Mouse (Mus musculus) small intestine, adult 2 months (tissue): Measurements from ENCODE around the gene Ccnf. TPM values are rescaled to one million over a fixed set of nuclear protein-coding genes. Genes with fewer than 3 reads are reported as not detected.

Experiments used
- H3K27ac ChIP-seq: fragments of 200-500 bp; 2 replicates; pipeline ENCODE4 v1.5.1; 2012; ENCODE audit warnings: low read depth, low read length, control low read depth, inconsistent platforms; ENCODE audit not compliant: insufficient read depth
- H3K27me3 ChIP-seq: fragments of 200-500 bp; 2 replicates; pipeline ENCODE4 v1.6.1; 2012; ENCODE audit warnings: mild to moderate bottlenecking, moderate library complexity, low read length, inconsistent platforms; ENCODE audit not compliant: control insufficient read depth, insufficient read depth
- H3K36me3 ChIP-seq: fragments of 200-500 bp; 2 replicates; pipeline ENCODE4 v1.6.1; 2012; ENCODE audit warnings: mild to moderate bottlenecking, low read length, control low read depth, inconsistent platforms; ENCODE audit not compliant: control insufficient read depth, insufficient read depth
- H3K4me1 ChIP-seq: fragments of 200-500 bp; 2 replicates; pipeline ENCODE4 v1.6.1; 2012; ENCODE audit warnings: low read length, inconsistent platforms, mixed read lengths; ENCODE audit not compliant: control insufficient read depth, insufficient read depth, insufficient read length
- H3K4me3 ChIP-seq: fragments of 200-500 bp; 2 replicates; pipeline ENCODE4 v1.5.1; 2012; ENCODE audit warnings: low read depth, mild to moderate bottlenecking, control low read depth, inconsistent platforms, low read length, moderate library complexity
- CTCF ChIP-seq: fragments of 200-500 bp; IDR thresholded peaks from 2 replicates; pipeline ENCODE4 v1.5.1; 2012; ENCODE audit warnings: low read depth, mild to moderate bottlenecking, control low read depth, inconsistent platforms, low read length, moderate library complexity, mixed read lengths; ENCODE audit not compliant: insufficient replicate concordance, insufficient read length; ENCODE audit errors: extremely low read depth
- POLR2A ChIP-seq: fragments of 200-500 bp; IDR thresholded peaks from 2 replicates; pipeline ENCODE4 v1.6.1; 2012; ENCODE audit warnings: low read depth, mild to moderate bottlenecking, control low read depth, inconsistent platforms, low read length, moderate library complexity
- WGBS: fragments of 180-500 bp; shearing (Covaris S2); methylation state at CpG from one replicate; pipeline ENCODE4 v1.1.7; 2018; 5-methylcytosine and 5-hydroxymethylcytosine counted together
- polyA plus RNA-seq: library from polyadenylated mRNA; depleted of rRNA; stranded (reverse); fragments of >200 nt; gene quantifications from 2 replicates; pipeline ENCODE4 v1.2.3, GENCODE M21; 2012

Gene Ccnf
- polyA plus RNA-seq, 1 experiment = 8.4 TPM

DNA sequence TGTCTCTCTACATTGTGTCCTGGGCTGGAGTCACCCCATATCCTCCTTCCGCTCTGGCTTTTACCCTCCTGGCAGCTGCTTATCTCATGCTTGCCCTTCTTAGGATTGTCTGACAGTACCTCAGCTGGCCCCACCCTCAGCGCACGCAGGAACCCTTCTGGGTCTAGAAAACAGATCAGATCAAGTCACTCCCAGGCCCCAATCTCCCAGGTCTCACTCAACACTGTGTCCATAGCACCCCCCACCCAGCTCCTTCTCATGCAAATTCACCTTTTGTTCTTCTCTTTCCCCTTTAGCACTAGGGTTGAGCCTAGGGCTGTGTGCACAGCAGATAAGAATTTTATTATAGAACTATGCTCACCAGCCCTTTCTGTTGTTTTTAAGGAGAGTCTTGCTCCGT, 48.2 kb downstream of the Ccnf start:
- 0 out of 2 replicates have a peak, but pooled peaks cover 8% of the 10 kb centered on the region for H3K27me3 ChIP-seq
- no peaks in the 10 kb centered on the region for H3K36me3 ChIP-seq
- 29% methylated on average over 4 of the region's 4 CpGs for WGBS
- TF ChIP-seq CTCF = no peak
- no peak; the same call in 1 of the 2 replicates for TF ChIP-seq POLR2A
- H3K4me3 ChIP-seq = no peak overlapping the region
- peaks cover 48% of the 10 kb centered on the region for H3K4me1 ChIP-seq
- peak overlapping the region; percentile 82 for H3K27ac ChIP-seq

DNA sequence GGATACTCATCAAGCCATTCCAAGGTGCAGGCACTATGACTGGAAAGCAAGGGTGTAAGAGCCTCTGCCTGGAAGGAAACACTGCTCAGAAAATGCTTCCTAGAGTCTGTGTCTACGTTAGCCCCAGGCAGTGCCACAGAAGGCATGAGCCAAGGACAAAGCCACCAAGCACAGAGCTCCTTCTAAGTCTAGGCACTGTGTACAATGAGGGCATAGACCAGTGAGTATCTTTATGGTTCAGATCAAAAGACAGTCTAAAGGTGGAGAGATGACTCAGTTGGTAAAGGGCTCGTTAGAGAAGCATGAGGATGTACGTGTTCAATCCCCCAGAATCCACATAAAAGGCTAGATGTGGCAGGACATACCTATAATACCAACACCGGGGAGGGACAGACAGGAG, 50.2 kb downstream of the Ccnf start:
- 28% methylated on average over 4 of the region's 4 CpGs for WGBS
- Histone ChIP-seq H3K27me3 (no peaks in the 10 kb centered on the region), H3K27ac (peak overlapping the region; percentile 82), H3K4me3 (no peak overlapping the region), H3K36me3 (no peaks in the 10 kb centered on the region), H3K4me1 (peaks cover 48% of the 10 kb centered on the region; the same call in 1 of the 2 replicates)
- TF ChIP-seq CTCF = no peak

DNA sequence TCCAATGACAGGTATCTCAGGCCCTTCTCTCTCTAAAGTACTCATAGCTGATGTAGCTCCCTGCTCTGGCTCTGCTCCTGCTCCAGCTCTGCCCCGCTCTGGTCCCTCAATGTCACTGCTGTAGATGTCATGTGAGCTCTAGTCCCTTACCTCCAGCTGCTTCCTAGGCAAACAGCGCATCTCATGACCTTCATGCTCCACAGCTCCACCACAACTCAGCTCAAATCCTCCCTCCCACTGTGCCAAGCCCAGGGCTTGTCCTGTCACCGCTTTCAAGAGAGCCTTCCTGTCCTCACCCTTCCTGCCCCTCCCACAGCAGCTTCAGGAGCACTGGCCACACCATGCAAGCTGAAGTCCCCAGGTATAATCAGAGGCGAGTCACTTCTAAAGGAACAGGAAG, 51.5 kb downstream of the Ccnf start:
- H3K27ac ChIP-seq = peak overlapping the region; percentile 82; the same call in 1 of the 2 replicates
- no peaks in the 10 kb centered on the region for H3K27me3 ChIP-seq
- H3K4me1 ChIP-seq = peaks cover 43% of the 10 kb centered on the region; the same call in 1 of the 2 replicates
- H3K36me3 ChIP-seq = no peaks in the 10 kb centered on the region
- TF ChIP-seq POLR2A (no peak), CTCF (no peak)
- 59% methylated on average over 4 of the region's 4 CpGs for WGBS
- no peak overlapping the region for H3K4me3 ChIP-seq

DNA sequence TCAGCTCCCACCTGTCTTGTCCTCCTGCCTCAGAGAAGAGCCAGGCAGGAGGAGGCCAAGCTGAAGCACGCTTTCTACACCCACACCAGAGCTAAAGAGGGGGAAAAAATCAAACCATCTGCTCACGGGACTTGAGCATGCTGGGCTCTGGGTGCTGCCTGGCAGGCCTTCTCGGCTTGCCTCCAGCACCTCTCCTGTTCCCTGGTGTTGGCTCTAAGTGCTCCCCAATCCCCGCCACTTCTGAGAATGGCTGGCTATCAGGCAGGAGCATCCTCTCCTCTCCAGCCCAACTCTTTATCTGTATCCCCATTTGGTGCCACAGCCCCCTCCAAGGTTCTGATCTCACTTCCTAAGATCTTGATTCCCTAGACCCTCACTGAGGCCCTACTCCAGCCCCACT, 52.0 kb downstream of the Ccnf start:
- Histone ChIP-seq H3K4me1 (peaks cover 38% of the 10 kb centered on the region; the same call in 1 of the 2 replicates), H3K4me3 (no peak overlapping the region), H3K27ac (no peak overlapping the region), H3K36me3 (no peaks in the 10 kb centered on the region), H3K27me3 (no peaks in the 10 kb centered on the region)
- WGBS = 98% methylated on average over 4 of the region's 4 CpGs
- TF ChIP-seq POLR2A (no peak), CTCF (no peak)

DNA sequence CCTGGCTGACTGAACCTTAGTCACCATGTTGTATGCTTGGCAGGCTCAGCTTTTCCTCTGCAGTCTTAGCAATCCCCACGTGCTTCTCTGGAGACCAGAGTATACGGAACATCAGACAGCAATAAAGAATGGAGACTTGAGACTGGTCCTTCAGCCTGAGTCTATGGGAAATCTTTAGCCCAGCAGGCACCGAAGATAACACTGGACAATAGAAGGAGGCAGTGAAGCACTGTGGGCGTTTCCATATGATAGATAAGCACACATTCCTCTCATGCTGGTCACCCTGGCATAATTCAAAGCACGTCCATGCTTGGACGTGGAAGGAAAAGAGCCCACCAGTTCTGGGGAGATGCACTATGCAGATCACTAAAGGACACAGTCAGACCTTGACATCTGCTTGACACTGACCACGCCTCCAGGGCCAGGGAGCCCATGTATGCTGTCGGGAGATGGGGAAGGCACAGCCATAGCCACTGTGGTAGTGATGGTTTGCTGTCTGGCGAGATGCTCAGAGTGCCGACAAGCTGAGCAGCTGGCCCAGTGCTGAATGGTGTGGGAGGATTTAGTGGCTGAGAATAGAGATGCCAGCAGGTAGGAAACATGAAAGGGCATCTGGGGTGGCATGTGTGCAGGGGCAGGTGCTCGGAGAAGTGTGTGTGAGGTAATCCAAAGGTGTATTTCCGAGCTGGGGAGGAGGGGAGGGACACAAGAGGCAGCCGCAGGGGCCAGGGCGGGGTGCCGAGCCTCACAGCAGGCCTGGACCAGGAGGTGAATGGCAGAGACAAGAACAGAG, 54.1 kb downstream of the Ccnf start:
- no peak overlapping the region for H3K27ac ChIP-seq
- TF ChIP-seq POLR2A = no peak
- no peak for TF ChIP-seq CTCF
- WGBS = 67% methylated on average over 15 of the region's 15 CpGs
- no peaks in the 10 kb centered on the region for H3K36me3 ChIP-seq
- H3K4me1 ChIP-seq = peaks cover 33% of the 10 kb centered on the region; the same call in 1 of the 2 replicates
- no peaks in the 10 kb centered on the region for H3K27me3 ChIP-seq
- no peak overlapping the region for H3K4me3 ChIP-seq

DNA sequence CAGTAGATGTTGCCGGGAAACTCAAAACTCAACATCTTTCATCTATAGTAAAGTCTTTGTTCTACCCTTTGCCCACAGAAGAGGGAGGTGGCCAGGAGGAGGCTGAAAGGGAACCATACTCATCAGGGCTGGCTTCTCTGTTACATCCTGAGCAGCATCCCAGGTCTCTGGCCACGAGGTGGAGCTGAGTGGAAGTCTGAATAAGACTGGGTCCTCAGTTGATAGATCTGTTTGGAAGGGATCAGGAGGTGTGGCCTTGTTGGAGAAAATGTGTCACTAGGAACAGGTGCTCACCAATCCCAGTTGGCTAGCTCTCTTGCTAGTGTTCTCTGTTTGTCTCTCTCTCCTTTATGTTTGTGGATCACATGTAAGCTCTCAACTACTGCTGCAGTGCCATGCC, 55.9 kb downstream of the Ccnf start:
- peaks cover 21% of the 10 kb centered on the region; the same call in 1 of the 2 replicates for H3K4me1 ChIP-seq
- 54% methylated on average over 2 of the region's 2 CpGs for WGBS
- H3K27ac ChIP-seq = no peak overlapping the region
- H3K27me3 ChIP-seq = no peaks in the 10 kb centered on the region
- no peaks in the 10 kb centered on the region for H3K36me3 ChIP-seq
- H3K4me3 ChIP-seq = no peak overlapping the region
- TF ChIP-seq POLR2A (no peak), CTCF (no peak)

DNA sequence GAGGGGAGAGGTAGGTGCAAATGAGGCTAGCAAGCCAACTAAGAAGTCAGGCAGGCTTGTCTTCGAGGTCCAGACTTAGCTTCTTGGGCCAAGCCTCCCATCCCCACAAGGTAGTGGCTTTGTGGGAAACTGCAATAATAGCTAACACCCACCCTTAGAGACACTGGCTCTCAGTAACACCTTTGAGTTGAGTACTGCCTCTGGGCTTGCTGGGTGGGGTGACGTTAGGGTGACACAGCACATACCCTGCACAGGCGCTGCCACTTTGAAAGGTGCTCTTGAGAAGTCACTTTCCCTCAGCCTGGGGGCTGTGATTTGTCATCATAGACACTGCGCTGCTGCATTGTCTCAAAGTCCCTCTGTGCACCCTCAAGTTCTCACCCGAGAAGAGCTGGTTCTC, 57.5 kb downstream of the Ccnf start:
- no peak for TF ChIP-seq CTCF
- TF ChIP-seq POLR2A = no peak
- H3K4me3 ChIP-seq = no peak overlapping the region
- WGBS = 90% methylated on average over 5 of the region's 5 CpGs
- H3K36me3 ChIP-seq = no peaks in the 10 kb centered on the region
- H3K4me1 ChIP-seq = peaks cover 11% of the 10 kb centered on the region; the same call in 1 of the 2 replicates
- H3K27me3 ChIP-seq = no peaks in the 10 kb centered on the region
- no peak overlapping the region for H3K27ac ChIP-seq
